Mouse (Mus musculus) embryo, embryonic 9.5 days (tissue): Measurements from ENCODE around the gene Fbln2.
"Not testable (repeated sequence)": the region's sequence is repeated elsewhere in the genome, so short reads cannot be mapped to it uniquely, and the experiment has no call there.

Experiments used
- DNase-seq: peaks from one replicate; pipeline ENCODE4 v3.0.0-alpha.2; 2017; ENCODE audit errors: extremely low spot score

Gene Fbln2

DNA sequence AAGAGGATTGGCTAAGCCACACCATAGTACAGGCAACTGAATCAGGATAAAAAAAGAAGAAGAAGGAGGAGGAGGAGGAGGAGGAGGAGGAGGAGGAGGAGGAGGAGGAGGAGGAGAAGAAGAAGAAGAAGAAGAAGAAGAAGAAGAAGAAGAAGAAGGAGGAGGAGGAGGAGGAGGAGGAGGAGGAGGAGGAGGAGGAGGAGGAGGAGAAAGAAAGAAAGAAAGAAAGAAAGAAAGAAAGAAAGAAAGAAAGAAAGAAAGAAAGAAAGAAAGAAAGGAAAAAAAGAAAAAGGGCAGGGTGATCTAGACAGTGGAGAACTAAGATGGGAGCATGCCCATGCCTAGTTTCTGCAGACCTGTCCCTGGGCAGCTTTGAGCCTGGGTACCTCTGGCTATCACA lies at the start of gene Fbln2:
Fbln2 (plus strand) TSS at position 301 of the 400 bp plus-strand sequence.
- DNase-seq = not testable (repeated sequence)

DNA sequence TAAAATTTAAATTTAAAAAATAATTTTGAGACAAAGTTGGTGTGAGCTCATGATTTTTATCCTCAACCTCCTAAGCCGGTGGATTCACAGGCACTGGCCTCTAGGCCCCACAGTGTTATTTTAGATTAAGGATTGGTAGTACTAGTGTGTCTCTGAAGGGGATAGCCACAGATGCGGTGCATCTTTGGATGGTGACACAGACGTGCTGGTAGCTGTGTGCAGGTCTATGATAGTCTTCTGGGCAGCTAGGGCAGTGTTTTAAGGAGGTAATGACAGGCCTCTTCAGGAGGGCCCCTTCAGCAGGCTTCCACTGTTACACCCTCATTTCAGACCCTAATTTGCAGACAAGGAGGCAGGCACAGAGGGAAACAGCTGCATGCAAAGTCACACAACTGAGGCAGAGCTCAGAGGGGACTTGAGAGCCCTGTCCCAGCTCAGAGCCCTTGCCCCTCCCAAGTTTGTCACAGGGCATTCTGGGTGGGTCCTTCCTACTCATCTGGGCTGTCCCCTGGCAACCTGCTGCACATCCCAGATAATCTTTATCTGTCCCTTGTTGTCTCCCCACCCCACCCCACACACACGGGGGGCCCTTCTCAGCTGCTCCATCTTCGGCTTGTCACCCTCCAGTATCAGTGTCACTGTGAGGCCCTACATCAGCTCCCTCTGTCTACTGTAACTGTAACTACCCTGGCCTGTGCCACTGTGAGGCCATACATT lies 48.9 kb upstream of the Fbln2 start:
- no peak for DNase-seq

DNA sequence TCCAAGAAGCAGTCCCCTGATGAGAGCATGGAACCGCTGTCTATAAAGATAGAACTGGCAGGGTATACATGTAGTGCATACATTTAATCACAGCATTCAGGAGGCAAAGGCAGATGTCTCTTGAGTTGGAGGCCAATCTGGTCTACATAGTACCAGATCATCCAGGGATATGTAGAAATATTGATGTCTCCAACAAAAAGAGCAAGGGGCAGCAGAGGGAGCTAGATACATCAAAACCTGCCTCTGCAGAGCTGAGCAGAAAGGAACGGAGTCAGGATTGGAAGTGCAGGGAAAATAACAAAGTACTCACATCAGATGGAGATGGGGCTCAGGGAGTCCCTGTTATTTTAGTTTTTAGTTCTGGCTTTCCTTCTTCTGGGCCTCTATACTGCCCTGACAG lies 47.7 kb upstream of the Fbln2 start:
- DNase-seq = no peak

DNA sequence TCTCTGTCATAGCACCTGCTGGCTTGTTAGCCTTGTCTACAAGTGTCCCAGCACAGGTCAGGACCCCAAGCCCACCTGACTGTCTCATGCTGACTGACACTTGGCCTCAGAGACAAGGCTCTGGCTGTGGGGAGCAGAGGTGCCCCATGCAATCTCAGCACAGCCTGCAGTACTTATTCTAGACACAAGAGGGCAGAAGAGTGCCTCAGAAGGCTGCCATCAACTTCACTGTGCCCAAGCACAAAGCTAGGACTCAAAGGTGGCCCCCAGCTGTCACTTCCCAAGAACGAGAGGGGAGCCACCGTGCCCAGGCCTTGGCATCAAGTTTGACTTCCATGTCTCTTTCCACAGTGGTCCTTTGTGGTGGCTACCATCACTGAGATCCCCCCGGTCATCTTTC lies 47.0 kb upstream of the Fbln2 start:
- peak; percentile 72 for DNase-seq

DNA sequence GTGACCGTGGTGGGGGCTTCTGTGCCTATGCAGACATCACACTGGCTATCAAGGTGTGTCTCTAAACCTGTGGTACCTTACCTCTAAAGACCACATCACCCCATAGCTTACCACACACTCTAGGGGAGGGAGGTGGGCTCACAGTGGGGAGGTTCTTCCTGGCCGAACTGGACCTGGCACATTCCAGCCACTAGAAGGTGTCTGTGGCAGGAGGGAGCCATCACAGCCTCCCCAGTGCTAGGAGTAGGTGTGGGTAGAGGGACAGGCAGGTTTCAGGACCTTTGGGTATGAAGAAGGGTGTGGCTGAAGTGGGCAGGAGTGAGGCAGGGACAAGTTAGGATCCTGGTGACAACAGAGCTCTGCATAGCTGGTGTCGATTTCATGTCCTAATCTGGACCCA lies 44.4 kb upstream of the Fbln2 start:
- no peak for DNase-seq

DNA sequence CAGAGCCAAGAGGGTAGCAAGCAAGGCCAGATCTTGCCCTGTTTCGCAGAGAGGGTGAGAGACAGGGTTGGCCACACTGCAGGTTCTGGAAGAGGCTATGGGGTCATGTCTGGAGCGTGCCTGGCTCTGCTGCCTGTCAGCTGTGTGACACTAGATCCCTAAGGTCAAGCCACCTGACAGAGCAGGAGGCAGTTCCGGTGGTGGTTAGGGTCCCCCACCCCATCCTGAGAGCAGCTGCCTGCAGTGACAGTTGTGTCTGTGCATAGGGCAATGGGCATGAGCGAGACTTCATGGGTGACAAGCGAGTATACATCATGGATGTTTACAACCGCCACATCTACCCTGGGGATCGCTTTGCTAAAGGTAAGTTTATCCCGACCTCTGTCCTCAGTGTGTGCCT lies 43.1 kb upstream of the Fbln2 start:
- no peak for DNase-seq

DNA sequence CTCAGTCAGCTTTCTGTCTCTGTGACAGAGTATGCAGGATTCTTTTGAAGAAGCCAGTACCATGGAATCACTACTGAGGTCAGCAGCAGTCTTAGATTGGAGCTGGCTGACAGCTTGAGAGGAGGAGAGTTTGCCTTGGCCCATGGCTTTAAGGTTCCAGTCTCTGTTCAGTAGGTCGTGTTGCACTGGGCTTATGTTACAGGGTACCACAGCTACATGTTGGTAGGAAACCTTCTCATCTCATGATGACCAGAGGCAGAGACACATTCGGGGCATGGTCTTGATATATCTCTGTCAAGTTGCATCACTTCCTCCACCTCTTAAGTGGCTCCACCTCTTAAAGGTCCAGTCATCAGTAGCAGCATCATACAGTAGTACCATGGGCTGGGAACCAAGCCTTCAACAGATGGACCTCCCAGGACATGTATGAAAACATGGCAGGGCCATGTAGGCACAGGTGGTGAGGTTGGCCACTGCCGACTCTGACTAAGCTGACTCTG lies 40.8 kb upstream of the Fbln2 start:
- no peak for DNase-seq

DNA sequence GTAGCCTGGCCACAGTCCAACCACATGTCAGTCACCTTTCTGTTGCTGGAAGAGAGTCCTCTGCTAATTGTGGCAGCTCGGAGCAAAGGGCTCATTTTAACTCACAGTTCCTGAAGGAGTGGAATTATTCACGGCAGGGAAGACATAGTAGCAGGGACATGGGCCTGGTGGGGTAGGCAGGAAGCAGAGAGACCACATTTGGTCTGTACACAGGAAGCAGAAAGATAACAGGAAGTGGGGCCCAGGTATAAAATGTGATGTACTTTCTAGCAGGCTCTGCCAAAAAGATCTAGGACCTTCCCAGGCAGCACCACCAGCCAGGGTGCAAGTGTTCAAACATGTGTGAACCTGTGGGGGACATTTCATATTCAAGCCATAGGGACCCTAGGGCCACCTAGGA lies 39.9 kb upstream of the Fbln2 start:
- no peak for DNase-seq

DNA sequence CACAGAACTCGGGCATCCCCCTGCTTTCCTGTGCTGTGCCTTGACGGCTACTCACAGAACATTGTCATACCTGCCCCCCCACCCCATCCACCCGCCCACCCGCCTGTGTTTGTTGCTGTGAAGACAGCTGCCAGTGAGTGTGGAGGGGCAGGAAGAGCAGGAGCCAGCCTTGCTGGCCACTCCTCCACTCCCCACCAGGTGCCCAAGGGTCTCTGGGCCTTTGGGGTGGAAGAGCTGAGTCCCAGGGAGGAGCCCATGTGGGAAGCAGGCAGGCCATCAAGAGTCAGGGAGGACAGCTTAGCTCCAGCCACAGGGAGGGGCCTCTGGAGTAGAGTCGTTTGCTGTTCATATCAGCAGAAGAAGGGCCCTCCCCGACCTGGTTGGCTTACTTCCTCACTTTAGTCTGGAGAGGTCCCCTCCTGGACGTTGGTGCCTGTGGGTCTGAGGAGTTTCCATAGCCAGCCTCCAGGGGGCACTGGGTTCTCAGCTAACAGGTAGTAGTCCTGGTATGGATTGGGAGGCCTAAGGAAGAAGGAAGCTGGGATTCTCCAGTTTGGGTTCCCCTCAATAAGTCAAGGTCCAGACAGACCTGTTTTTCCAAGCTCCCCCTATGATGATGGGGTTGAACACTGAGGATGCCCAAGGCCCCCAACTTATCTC lies 38.9 kb upstream of the Fbln2 start:
- peak; percentile 64 for DNase-seq

DNA sequence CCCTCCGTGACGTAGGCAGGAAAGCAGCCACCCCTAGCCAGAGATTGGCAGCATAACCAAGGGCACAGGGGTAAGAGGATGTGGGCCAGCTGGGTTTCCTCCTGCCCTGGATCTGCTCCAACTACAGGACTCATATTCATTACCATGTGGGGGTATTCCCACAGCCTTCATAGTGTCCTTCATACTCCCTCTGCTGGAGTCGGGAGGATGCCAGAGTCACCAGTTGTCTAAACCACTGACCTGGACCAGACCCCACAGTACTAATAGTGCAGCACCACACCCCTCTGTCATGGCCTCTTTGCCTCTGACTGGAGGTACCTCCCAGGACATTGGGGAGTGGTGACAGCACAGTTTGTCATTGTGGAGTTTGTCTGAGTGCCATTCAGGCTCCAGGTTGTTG lies 38.0 kb upstream of the Fbln2 start:
- no peak for DNase-seq

DNA sequence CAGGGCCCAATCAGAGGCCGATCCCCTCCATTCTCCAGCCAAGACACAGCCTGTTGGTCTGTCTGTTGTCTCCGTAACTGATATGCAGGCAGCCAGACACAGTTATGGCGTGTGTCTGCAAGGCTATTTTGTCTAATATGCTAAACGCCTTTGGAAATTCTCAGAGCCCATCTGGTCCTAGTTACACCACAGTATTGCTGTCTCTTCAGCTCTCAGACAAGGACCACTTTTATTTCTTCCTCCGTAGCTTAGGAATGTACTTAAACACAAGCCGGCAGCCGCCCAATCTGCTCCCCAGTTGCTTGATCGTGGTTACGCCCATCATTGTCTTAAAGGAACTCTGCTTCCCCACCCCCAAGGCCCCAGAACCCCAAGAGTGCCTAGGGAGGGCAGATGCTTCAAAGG lies 31.5 kb upstream of the Fbln2 start:
- no peak for DNase-seq

DNA sequence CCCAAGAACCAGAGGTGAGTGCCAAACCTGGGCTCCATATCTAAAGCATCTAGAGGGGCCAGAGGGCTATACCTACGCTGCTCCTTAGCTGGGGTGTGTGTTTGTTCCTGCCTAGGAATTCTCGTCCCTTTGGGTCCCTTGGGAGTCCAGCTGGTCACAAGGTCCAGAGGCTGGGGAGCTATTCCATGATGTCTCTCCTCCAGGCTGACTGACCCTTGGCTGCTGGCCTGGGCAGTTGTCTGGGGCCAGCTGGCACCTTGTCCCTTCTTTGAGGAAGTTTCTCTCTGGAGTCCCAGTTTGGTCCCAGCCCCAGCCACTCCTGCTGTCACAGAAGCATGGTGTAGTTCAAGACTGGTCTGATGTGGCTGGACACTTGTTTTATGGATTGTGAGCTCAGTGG lies 30.9 kb upstream of the Fbln2 start:
- no peak for DNase-seq

DNA sequence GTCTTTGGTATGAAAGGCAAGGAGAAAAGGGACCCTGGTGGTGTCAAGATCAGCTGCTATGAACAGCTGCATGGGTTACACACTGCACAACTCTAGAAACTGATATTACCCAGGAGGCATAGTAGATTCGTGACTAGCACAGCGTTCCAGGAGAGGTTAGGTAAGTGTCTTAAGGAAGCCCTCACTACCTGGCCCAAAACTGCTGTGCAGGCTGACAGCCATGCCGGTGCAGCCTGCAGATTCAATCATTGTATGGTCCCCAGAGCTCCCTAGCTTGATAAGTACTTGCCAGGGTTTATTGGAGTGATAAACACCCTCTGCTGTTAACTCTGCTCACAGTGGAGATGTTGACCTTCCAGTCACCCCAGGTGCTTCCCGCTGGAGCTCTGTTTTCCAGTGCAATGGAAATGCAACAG lies 30.2 kb upstream of the Fbln2 start:
- no peak for DNase-seq

DNA sequence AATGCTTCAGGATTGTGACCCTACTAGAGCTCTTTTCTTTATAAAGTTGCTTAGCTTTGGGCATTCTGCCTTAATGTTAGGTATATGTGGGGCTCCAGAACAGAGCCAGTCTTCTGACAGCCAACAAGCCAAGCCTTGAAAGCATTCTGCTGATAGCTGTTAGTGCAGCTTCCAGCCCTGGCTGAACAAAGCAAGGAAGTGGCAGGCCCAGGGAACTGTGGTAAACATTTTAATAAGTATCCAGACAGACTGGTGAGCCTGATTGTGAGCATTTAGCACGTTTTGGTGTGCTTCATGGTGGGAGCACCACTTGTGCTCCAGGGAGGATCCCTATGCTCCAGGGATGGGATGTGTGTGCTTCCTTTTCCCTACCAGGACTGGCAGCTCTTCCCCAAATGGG lies 29.2 kb upstream of the Fbln2 start:
- no peak for DNase-seq

DNA sequence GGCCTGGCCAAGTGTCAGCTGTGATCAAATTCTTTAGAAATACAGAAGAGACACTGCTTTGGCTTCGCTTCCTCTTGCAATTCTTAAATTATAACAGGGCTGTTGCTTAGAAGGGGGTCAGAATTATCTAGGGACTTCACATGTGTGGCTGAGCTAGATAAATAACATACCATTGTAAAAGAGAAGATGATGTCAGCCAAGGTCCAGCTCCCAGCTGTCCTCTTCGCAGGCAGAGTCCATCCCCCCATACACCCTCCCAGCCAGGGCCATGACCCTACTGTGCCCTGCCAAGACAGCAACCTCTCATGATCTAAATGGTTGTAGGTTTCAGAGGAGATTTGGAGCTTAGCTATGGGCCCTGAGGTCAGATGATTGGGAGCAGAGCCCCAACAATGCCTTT lies 28.3 kb upstream of the Fbln2 start:
- no peak for DNase-seq

DNA sequence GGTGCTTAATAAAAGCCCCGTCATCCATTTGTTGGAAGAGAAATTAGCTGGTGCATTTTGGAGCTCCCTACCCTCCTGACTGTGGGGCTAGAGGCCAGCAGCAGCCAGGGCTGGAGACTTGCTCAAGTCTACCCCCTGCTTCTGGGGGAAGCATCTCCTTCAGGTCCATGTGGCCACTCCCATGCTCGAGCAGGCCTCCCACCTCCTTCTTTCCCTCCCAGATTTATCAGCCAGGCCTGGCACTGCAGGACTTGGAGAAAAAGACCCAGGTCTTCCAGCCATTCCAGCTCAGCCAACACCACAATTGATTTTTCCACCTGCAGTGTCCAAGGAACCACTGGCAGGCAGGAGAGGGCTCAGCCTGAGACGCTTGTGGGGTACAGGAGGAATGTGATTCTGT lies 27.5 kb upstream of the Fbln2 start:
- no peak for DNase-seq

DNA sequence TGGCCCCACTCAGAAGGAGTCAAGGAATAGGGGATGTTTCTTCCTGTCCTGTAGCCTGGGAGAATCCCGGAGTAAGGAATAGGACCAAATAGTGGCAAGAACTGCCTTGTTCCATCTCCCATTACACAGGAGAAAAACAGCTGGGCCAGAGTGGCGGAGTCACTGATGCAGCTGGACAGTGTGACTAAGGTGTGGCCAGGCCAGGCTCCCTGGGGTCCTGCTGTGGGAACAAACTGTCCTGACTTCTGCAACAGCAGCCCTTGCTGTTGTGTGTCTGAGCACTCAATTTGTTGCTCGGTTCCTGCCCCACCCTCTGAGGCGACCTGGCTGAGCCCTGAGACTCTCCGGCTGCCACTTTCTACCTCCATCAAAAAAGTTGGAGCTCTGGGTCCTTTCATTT lies 26.8 kb upstream of the Fbln2 start:
- no peak for DNase-seq

DNA sequence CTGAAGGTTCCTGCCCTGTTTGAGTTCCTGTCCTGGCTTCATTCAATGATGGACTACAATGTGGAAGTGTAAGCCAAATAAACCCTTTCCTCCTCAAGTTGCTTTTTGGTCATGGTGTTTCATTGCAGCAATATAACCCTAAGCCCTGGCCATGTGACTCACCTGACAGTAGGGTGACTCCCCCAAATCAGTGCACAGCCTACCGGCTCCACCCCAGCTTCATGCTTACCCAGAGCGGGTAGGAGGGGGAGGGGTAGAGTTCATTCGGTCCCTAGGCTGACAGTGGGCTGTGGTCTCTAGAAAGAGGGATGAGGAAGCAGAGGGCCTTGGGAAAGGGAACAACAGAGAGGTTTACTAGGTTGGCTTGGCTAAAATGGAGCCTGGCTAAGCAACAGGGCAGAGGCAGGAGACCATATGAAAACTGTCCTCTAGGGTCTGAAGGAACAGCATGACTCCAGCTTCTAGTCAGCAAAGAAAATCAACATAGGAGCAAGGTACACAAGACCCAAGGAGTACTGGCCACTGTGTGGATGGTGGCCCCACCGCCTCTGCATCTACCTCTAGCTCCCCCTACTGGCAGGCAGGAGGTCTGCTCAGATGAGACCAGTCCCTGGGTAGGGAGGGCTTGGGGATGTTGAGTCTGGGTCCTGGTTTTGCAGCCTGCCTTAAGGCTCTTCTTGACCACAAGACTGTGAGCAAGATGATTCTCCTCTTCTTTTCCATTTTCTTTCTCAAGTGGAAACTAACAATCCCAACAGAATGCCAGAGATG lies 25.9 kb upstream of the Fbln2 start:
- DNase-seq = no peak

DNA sequence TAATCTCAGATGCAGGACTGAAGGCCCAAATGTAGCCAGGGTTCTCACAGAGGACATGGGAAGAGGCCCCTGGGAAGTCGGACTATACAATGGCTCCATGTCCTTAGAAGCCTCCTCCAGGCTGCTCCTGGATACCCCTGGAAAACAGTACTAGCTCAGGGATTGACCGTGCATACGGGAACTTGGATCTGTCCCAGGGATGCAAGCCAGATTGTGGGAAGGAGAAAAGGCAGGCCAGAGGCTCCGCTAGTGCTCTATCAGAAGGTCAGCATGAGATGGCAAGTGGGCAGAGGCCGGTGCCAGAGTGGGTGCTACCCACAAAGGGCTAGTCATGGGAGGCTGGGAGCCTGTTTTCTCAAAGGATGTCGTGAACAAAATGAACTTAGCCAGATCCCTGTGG lies 25.3 kb upstream of the Fbln2 start:
- DNase-seq = no peak

DNA sequence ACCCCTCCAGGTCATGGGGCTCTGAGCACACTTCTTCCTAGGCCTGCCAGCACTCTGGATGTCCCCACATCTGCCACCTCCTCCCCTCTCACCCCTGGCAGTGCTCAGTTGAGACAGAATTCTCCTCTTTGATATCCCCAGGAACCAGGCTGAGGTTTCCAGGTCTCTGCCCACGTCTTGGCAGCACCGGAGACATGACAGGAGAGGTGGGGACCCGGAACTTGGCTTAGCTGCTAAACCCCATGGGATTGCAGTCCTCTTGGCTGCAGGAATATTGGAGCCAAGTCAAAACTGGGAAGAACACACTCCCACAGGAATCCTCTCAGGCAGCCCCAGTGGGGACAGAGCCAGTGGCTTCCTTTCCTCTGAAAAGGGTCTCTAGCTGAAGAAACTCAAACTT lies 24.4 kb upstream of the Fbln2 start:
- DNase-seq = no peak

DNA sequence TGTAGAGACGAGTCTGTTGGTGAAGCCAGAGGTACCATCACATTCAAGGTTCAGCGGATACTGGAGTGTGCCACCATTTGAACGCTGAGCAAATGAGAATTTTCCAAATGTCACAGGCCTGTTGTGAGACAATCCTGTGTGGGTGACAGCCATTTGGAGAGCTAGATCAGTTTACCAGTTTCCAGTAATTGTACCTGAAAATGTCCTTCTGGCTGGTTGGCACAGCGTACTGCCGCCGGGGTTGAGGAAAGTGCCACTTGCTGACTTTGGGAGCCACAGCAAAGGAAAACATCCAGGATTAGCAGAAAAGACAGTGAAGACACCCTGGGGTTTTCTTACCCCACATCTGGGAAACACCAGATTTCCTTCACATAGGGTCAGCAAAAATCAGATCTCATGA lies 22.3 kb upstream of the Fbln2 start:
- no peak for DNase-seq

DNA sequence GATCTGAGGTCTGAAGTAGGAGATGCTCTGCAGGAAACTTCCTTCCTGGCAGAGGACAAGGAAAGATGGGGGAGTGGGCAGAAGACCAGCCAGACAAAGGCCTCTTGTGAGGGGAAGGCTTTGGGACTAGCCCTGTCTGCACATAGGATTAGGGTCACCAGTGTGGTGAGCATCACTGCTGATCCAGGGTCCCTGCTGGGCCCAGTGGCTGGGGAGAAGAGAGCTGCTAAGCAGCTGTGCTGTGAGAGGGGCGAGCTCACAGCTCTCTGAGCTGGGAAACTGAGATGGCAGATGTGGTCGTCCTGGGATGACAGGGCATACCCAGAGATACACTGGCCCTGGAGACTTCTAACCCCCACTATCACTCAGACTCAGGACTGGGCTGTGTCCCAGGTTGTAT lies 20.8 kb upstream of the Fbln2 start:
- DNase-seq = no peak

DNA sequence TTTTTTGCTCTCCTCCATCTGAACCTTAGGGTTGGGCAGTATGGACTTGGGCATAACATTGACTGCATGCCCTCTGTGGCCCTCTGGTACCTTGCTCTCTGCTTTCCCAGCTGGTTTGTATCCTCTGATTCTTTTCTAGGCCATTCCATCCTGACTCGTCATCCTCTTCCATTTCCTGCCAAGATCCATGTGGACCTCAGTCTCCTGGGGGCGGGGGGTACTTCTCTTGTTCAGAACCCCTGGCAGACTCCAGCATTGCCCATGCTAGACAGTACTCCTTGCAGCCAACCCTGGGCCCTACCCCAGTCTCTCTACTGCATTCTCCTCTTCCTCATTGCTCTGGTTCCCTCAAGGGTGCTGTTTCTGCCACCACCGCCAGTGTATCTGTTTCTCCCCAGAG lies 19.8 kb upstream of the Fbln2 start:
- DNase-seq = no peak
